Mouse (Mus musculus) ES-Bruce4 (cell line): ENCODE measurements around the gene Tmub2.

Source experiments
- CTCF ChIP-seq: IDR thresholded peaks from one replicate; pipeline ENCODE4 v1.8.1; 2011; ENCODE audit warnings: low read depth, low read length
- EP300 ChIP-seq: IDR thresholded peaks from 2 replicates; pipeline ENCODE4 v1.6.1; 2011; ENCODE audit warnings: low read depth, low read length; ENCODE audit not compliant: insufficient read depth
- POLR2A ChIP-seq: IDR thresholded peaks from one replicate; pipeline ENCODE4 v1.8.1; 2011; ENCODE audit warnings: low read length; ENCODE audit not compliant: insufficient read depth

DNA sequence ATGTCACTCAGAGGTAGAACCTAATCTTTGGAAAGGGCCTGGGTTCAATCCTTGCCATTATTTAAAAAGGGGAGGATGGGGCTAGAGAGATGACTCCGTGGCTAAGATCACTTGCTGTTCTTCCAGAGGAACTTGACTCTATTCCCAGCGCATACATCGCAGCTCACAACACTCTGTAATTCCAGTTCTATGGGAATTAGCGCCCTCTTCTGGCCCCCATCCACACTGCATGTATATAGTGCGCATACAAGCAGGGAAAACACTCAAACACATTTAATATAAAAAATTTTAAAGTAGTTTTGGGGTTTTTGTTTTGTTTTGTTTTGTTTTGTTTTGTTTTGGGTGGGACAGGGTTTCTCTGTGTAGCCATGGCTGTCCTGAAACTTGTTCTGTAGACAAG, 42.9 kb upstream of the Tmub2 start:
- peak; percentile 20 for TF ChIP-seq CTCF
- no peak for TF ChIP-seq POLR2A
- no peak for TF ChIP-seq EP300
